ENCODE assay signal across 10 mouse cellular contexts in the genomic region with DNA sequence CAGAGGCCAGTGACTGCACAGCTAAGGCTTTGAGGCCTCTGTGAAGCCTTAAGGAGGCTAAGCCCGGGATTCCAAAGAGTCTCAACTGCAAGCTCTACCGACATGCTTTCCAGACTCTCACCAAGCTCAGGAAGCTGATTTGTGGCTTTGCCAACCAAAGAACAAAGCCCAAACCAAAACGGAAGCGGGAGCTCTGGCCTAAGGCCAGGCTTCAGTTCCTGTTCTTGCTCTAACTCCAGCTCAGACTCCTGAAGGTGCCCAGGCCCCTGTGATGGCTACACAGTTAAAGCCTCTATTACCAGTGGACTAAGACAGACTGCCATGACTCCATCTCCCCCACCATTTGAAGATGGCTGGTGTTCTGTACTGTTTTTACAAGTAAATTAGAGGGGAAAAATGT. TPM values are rescaled to one million over a fixed set of nuclear protein-coding genes. Genes with fewer than 3 reads are reported as not detected.
A peak's percentile ranks its signal among the peaks of the same experiment; 100 is the strongest.
DNase-seq lines count a peak whose midpoint lies in the region; ATAC-seq and TF ChIP-seq lines count a peak whose summit lies in the region.
"Had no signal": no experiment of that assay in that cellular context is flagged by ENCODE, and none has a peak within 500 bp of the region (broad histone marks: within the 10 kb centered on the region; RNA-seq: fewer than 3 reads in every experiment).

No protein-coding gene starts in this region.

- WGBS in midbrain, embryonic 13.5 days = 70% methylated on average over 4 of the region's 4 CpGs
- WGBS in midbrain, embryonic 10.5 days = 71% methylated on average over 4 of the region's 4 CpGs
- 1% methylated on average over 4 of the region's 4 CpGs for WGBS in bone marrow, adult 2 months
- 12% methylated on average over 4 of the region's 4 CpGs for WGBS in liver, postnatal 0 days (ENCODE audit: insufficient replicate concordance)
- 62% methylated on average over 4 of the region's 4 CpGs for WGBS in neural tube, embryonic 15.5 days
- 44% methylated on average over 4 of the region's 4 CpGs for WGBS in forebrain, embryonic 16.5 days

- peaks cover 5% of the 10 kb centered on the region; the same call in 1 of the 2 replicates for H3K27me3 ChIP-seq in midbrain, embryonic 13.5 days
- H3K27me3 ChIP-seq in midbrain, embryonic 10.5 days (ENCODE audit: low read depth, poor library complexity, severe bottlenecking) = no peaks in the 10 kb centered on the region
- no peaks in the 10 kb centered on the region for H3K27me3 ChIP-seq in liver, postnatal 0 days (ENCODE audit: insufficient read depth, low read length)
- peaks cover 6% of the 10 kb centered on the region; the same call in 1 of the 2 replicates for H3K27me3 ChIP-seq in neural tube, embryonic 15.5 days (replicated peaks)
- peaks cover 8% of the 10 kb centered on the region; the same call in 1 of the 2 replicates for H3K27me3 ChIP-seq in forebrain, embryonic 16.5 days (replicated peaks; ENCODE audit: control insufficient read depth, insufficient read depth, low read length)
- H3K27me3 ChIP-seq: Patski had no signal

- no peak for TF ChIP-seq EP300 in liver, postnatal 0 days (IDR thresholded peaks at IDR 0.05; ENCODE audit: low read depth)

- TF ChIP-seq CTCF in bone marrow, adult 2 months (IDR thresholded peaks at IDR 0.05; ENCODE audit: control insufficient read depth, insufficient read depth, low read length) = no peak
- no peak for TF ChIP-seq CTCF in liver, postnatal 0 days (IDR thresholded peaks at IDR 0.05; ENCODE audit: low read depth)

- no peaks in the 10 kb centered on the region for H3K9me3 ChIP-seq in midbrain, embryonic 13.5 days
- H3K9me3 ChIP-seq in midbrain, embryonic 10.5 days (replicated peaks) = no peaks in the 10 kb centered on the region
- no peaks in the 10 kb centered on the region for H3K9me3 ChIP-seq in liver, postnatal 0 days (ENCODE audit: low read length)
- H3K9me3 ChIP-seq in neural tube, embryonic 15.5 days (replicated peaks) = no peaks in the 10 kb centered on the region
- H3K9me3 ChIP-seq in forebrain, embryonic 16.5 days (ENCODE audit: control insufficient read depth, low read length) = no peaks in the 10 kb centered on the region

- H3K4me2 ChIP-seq in midbrain, embryonic 13.5 days (replicated peaks) = no peak overlapping the region
- no peak overlapping the region for H3K4me2 ChIP-seq in liver, postnatal 0 days (ENCODE audit: low read depth, low read length)
- no peak overlapping the region for H3K4me2 ChIP-seq in neural tube, embryonic 15.5 days
- H3K4me2 ChIP-seq in forebrain, embryonic 16.5 days (ENCODE audit: low read length) = no peak overlapping the region

- H3K27ac ChIP-seq in midbrain, embryonic 13.5 days = no peak overlapping the region
- H3K27ac ChIP-seq in midbrain, embryonic 10.5 days (replicated peaks) = no peak overlapping the region
- peak overlapping the region; percentile 81 for H3K27ac ChIP-seq in bone marrow, adult 2 months (ENCODE audit: control insufficient read depth, insufficient read depth, low read depth, low read length, poor library complexity)
- H3K27ac ChIP-seq in liver, postnatal 0 days (ENCODE audit: low read depth) = peak overlapping the region; percentile 84
- no peak overlapping the region; the same call in 1 of the 2 replicates for H3K27ac ChIP-seq in neural tube, embryonic 15.5 days (replicated peaks)
- no peak overlapping the region for H3K27ac ChIP-seq in forebrain, embryonic 16.5 days (ENCODE audit: low read length)

- no peak for ATAC-seq in midbrain, embryonic 13.5 days
- no peak for ATAC-seq in liver, postnatal 0 days
- no peak for ATAC-seq in neural tube, embryonic 15.5 days (ENCODE audit: low FRiP score)
- no peak for ATAC-seq in forebrain, embryonic 16.5 days
- ATAC-seq: Patski had no signal

- DNase-seq in midbrain, embryonic 10.5 days (ENCODE audit: low spot score) = no peak
- DNase-seq in heart, postnatal 10 days = peak; percentile 62 to 77
- peak; percentile 63 for DNase-seq in liver, postnatal 0 days
- no peak for DNase-seq in thymus, postnatal 25 days

- TF ChIP-seq POLR2A in bone marrow, adult 2 months (IDR thresholded peaks at IDR 0.05; ENCODE audit: borderline replicate concordance, control insufficient read depth, low read depth, low read length) = no peak

- no peaks in the 10 kb centered on the region for H3K36me3 ChIP-seq in midbrain, embryonic 13.5 days
- no peaks in the 10 kb centered on the region for H3K36me3 ChIP-seq in midbrain, embryonic 10.5 days
- no peaks in the 10 kb centered on the region for H3K36me3 ChIP-seq in liver, postnatal 0 days (replicated peaks; ENCODE audit: insufficient read depth, low read length)
- no peaks in the 10 kb centered on the region for H3K36me3 ChIP-seq in neural tube, embryonic 15.5 days
- no peaks in the 10 kb centered on the region for H3K36me3 ChIP-seq in forebrain, embryonic 16.5 days (ENCODE audit: control insufficient read depth, insufficient read depth)

- no peaks in the 10 kb centered on the region for H3K4me1 ChIP-seq in midbrain, embryonic 13.5 days (replicated peaks)
- H3K4me1 ChIP-seq in midbrain, embryonic 10.5 days = 0 out of 2 replicates have a peak, but pooled peaks cover 4% of the 10 kb centered on the region
- peaks cover 7% of the 10 kb centered on the region for H3K4me1 ChIP-seq in bone marrow, adult 2 months (ENCODE audit: control insufficient read depth, insufficient read depth, low read length)
- peaks cover 39% of the 10 kb centered on the region for H3K4me1 ChIP-seq in liver, postnatal 0 days (ENCODE audit: insufficient read depth)
- H3K4me1 ChIP-seq in neural tube, embryonic 15.5 days = no peaks in the 10 kb centered on the region
- H3K4me1 ChIP-seq in forebrain, embryonic 16.5 days (replicated peaks; ENCODE audit: control insufficient read depth, insufficient read depth, low read length) = no peaks in the 10 kb centered on the region

- no peak overlapping the region for H3K4me3 ChIP-seq in midbrain, embryonic 13.5 days (replicated peaks)
- H3K4me3 ChIP-seq in midbrain, embryonic 10.5 days = no peak overlapping the region
- H3K4me3 ChIP-seq in bone marrow, adult 2 months (replicated peaks; ENCODE audit: control insufficient read depth, low read depth, low read length) = no peak overlapping the region
- no peak overlapping the region for H3K4me3 ChIP-seq in liver, postnatal 0 days (ENCODE audit: low read depth, low read length)
- H3K4me3 ChIP-seq in neural tube, embryonic 15.5 days (replicated peaks) = no peak overlapping the region
- H3K4me3 ChIP-seq in forebrain, embryonic 16.5 days (replicated peaks; ENCODE audit: low read length) = no peak overlapping the region
- H3K4me3 ChIP-seq: megakaryocyte, embryonic 14.5 days had no signal

- intact Hi-C loops in heart, postnatal 10 days (cut with DNase I) = no loop called here

- 0 out of 2 replicates have a peak overlapping the region, but pooled peaks have one; percentile 32 for H3K9ac ChIP-seq in midbrain, embryonic 13.5 days (replicated peaks)
- no peak overlapping the region for H3K9ac ChIP-seq in liver, postnatal 0 days (replicated peaks)
- no peak overlapping the region for H3K9ac ChIP-seq in neural tube, embryonic 15.5 days (replicated peaks)
- H3K9ac ChIP-seq in forebrain, embryonic 16.5 days (replicated peaks; ENCODE audit: low read depth, low read length) = no peak overlapping the region

RNA-seq across cellular contexts. Expression of gene Rpn1, which starts 19.2 kb away (rescaled TPM):
- polyA plus RNA-seq in midbrain, embryonic 13.5 days (2015; fragmentation: Nextera tagmentation; extraction: Ambion mirVana) = 257 TPM in 2 replicates
- 284 and 305 TPM in 2 replicates for polyA plus RNA-seq in midbrain, embryonic 10.5 days (2016; fragmentation: Nextera tagmentation; extraction: Ambion mirVana)
- polyA plus RNA-seq in bone marrow, adult 2 months (2011; ENCODE audit: insufficient read depth, insufficient read length, low replicate concordance, missing spikeins) = 32.1 and 38.7 TPM in 2 replicates
- 100 to 1,000 TPM; 111 to 128 TPM for total RNA-seq in heart, postnatal 10 days (2021)
- polyA plus RNA-seq in liver, postnatal 0 days (2015; fragmentation: Nextera tagmentation; extraction: Ambion mirVana) = 102 and 112 TPM in 2 replicates
- 294 and 318 TPM in 2 replicates for polyA plus RNA-seq in neural tube, embryonic 15.5 days (2015; fragmentation: Nextera tagmentation; extraction: Ambion mirVana)
- polyA plus RNA-seq in forebrain, embryonic 16.5 days (2015; fragmentation: Nextera tagmentation; extraction: Ambion mirVana) = 273 and 275 TPM in 2 replicates

RNA-seq across cellular contexts. Expression of gene Rab7, which starts 20.0 kb away (rescaled TPM):
- 271 and 287 TPM in 2 replicates for polyA plus RNA-seq in midbrain, embryonic 13.5 days (2015; fragmentation: Nextera tagmentation; extraction: Ambion mirVana)
- 215 and 225 TPM in 2 replicates for polyA plus RNA-seq in midbrain, embryonic 10.5 days (2016; fragmentation: Nextera tagmentation; extraction: Ambion mirVana)
- polyA plus RNA-seq in bone marrow, adult 2 months (2011; ENCODE audit: insufficient read depth, insufficient read length, low replicate concordance, missing spikeins) = 49.6 and 72.1 TPM in 2 replicates
- total RNA-seq in heart, postnatal 10 days (2021) = 100 to 1,000 TPM; 263 to 282 TPM
- 110 and 111 TPM in 2 replicates for polyA plus RNA-seq in liver, postnatal 0 days (2015; fragmentation: Nextera tagmentation; extraction: Ambion mirVana)
- 352 and 355 TPM in 2 replicates for polyA plus RNA-seq in neural tube, embryonic 15.5 days (2015; fragmentation: Nextera tagmentation; extraction: Ambion mirVana)
- polyA plus RNA-seq in forebrain, embryonic 16.5 days (2015; fragmentation: Nextera tagmentation; extraction: Ambion mirVana) = 343 TPM in 2 replicates

Comparison
In these comparisons a context has a peak if more than half of its experiments do, and no peak if none do; other contexts are left out.
1. H3K27ac ChIP-seq: peak in bone marrow, adult 2 months (single experiment) and liver, postnatal 0 days (single experiment); none in midbrain, embryonic 13.5 days (single experiment), midbrain, embryonic 10.5 days (single experiment), neural tube, embryonic 15.5 days (single experiment) and forebrain, embryonic 16.5 days (single experiment).
2. DNase-seq: peak in heart, postnatal 10 days (2 of 2) and liver, postnatal 0 days (single experiment); none in midbrain, embryonic 10.5 days (single experiment) and thymus, postnatal 25 days (single experiment).